ENCODE assay signal across 10 mouse cellular contexts in the genomic region with DNA sequence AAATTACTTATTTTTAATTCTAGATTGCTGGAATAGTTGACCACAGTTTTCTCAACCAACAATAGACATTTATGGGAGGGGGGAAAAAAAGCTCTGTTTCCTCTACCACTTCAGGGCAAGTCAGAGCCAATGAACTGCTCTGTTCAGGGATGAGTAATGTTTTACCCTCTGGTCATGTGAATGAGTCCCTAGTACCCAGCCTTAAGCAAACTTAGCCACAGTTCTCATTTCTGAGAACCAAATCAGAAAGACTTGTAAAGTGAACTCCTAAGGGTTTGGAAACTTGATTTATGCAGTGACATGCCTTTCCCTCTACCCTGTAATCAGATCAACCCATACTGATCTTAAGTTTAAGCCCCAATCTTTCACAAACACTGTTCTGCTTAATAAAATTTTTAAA. TPM values are rescaled to one million over a fixed set of nuclear protein-coding genes. Genes with fewer than 3 reads are reported as not detected.
DNase-seq lines count a peak whose midpoint lies in the region; ATAC-seq and TF ChIP-seq lines count a peak whose summit lies in the region.
"Had no signal": no experiment of that assay in that cellular context is flagged by ENCODE, and none has a peak within 500 bp of the region (broad histone marks: within the 10 kb centered on the region; RNA-seq: fewer than 3 reads in every experiment).

No protein-coding gene starts in this region.

- 0 out of 4 replicates have a peak overlapping the region, but pooled peaks of 1 of the 2 experiments have one; percentile 9 for H3K27ac ChIP-seq in heart, embryonic 14.5 days (replicated peaks in 1 of 2; ENCODE audit: control insufficient read depth in 1 of 2, insufficient read depth in 1 of 2, low read depth in 2 of 2, low read length in 2 of 2)
- no peak overlapping the region for H3K27ac ChIP-seq in embryonic facial prominence, embryonic 15.5 days (replicated peaks)
- H3K27ac ChIP-seq in liver, postnatal 0 days (ENCODE audit: low read depth) = no peak overlapping the region

- no peak for TF ChIP-seq EP300 in liver, postnatal 0 days (IDR thresholded peaks at IDR 0.05; ENCODE audit: low read depth)

- peaks cover 3% of the 10 kb centered on the region; the same call in 1 of the 2 replicates for H3K36me3 ChIP-seq in heart, embryonic 14.5 days (ENCODE audit: control insufficient read depth, insufficient read depth, low read length)
- peaks cover 8% of the 10 kb centered on the region for H3K36me3 ChIP-seq in embryonic facial prominence, embryonic 15.5 days
- H3K36me3 ChIP-seq in liver, postnatal 0 days (replicated peaks; ENCODE audit: insufficient read depth, low read length) = no peaks in the 10 kb centered on the region

- peaks cover 0 to 19% of the 10 kb centered on the region in 2 experiments for H3K4me1 ChIP-seq in heart, embryonic 14.5 days (ENCODE audit: control insufficient read depth in 2 of 2, insufficient read depth in 2 of 2, low read length in 2 of 2)
- H3K4me1 ChIP-seq in embryonic facial prominence, embryonic 15.5 days = 0 out of 2 replicates have a peak, but pooled peaks cover 8% of the 10 kb centered on the region
- H3K4me1 ChIP-seq in liver, postnatal 0 days (ENCODE audit: insufficient read depth) = peaks cover 7% of the 10 kb centered on the region; the same call in 1 of the 2 replicates

- H3K9ac ChIP-seq in heart, embryonic 14.5 days (ENCODE audit: low read length) = peak overlapping the region; percentile 93; the same call in 1 of the 2 replicates
- H3K9ac ChIP-seq in embryonic facial prominence, embryonic 15.5 days = no peak overlapping the region
- H3K9ac ChIP-seq in liver, postnatal 0 days (replicated peaks) = no peak overlapping the region

- H3K27me3 ChIP-seq in heart, embryonic 14.5 days (ENCODE audit: control insufficient read depth, insufficient read depth, low read length) = no peaks in the 10 kb centered on the region
- no peaks in the 10 kb centered on the region for H3K27me3 ChIP-seq in embryonic facial prominence, embryonic 15.5 days
- H3K27me3 ChIP-seq in liver, postnatal 0 days (ENCODE audit: insufficient read depth, low read length) = no peaks in the 10 kb centered on the region
- H3K27me3 ChIP-seq: Patski had no signal

- H3K9me3 ChIP-seq in heart, embryonic 14.5 days (ENCODE audit: control insufficient read depth, low read length) = no peaks in the 10 kb centered on the region
- no peaks in the 10 kb centered on the region for H3K9me3 ChIP-seq in embryonic facial prominence, embryonic 15.5 days (replicated peaks)
- H3K9me3 ChIP-seq in liver, postnatal 0 days (ENCODE audit: low read length) = no peaks in the 10 kb centered on the region

- intact Hi-C loops in heart, postnatal 14 days (cut with DNase I) = loop anchor here (5.0 to 10.0 kb wide), 4 partner anchors 40 to 693 kb away; partner anchors contain the start of genes Cxxc4 and Ppa2

- DNase-seq in heart, postnatal 14 days = no peak
- DNase-seq in 416B (ENCODE audit: low read depth) = peak; percentile 80
- no peak for DNase-seq in liver, postnatal 0 days
- DNase-seq in spleen, postnatal 10 days (ENCODE audit: low spot score in 2 of 2) = no peak
- DNase-seq in adrenal gland, postnatal 10 days = no peak
- DNase-seq in testis, postnatal 14 days (ENCODE audit: low spot score) = no peak
- DNase-seq: thymus, postnatal 4 days had no signal

- peak overlapping the region; percentile 79 for H3K4me2 ChIP-seq in heart, embryonic 14.5 days (ENCODE audit: low read length)
- peak overlapping the region; percentile 17; the same call in 1 of the 2 replicates for H3K4me2 ChIP-seq in embryonic facial prominence, embryonic 15.5 days (replicated peaks)
- H3K4me2 ChIP-seq in liver, postnatal 0 days (ENCODE audit: low read depth, low read length) = peak overlapping the region; percentile 91

- peak overlapping the region in 1 of 2 experiments; percentile 88; a peak in 1 of 4 replicates for H3K4me3 ChIP-seq in heart, embryonic 14.5 days (ENCODE audit: control insufficient read depth in 1 of 2, insufficient read depth in 1 of 2, low read depth in 1 of 2, low read length in 2 of 2)
- peak overlapping the region; percentile 11; the same call in 1 of the 2 replicates for H3K4me3 ChIP-seq in embryonic facial prominence, embryonic 15.5 days (replicated peaks)
- H3K4me3 ChIP-seq in liver, postnatal 0 days (ENCODE audit: low read depth, low read length) = no peak overlapping the region

- no peak for ATAC-seq in heart, embryonic 14.5 days (ENCODE audit: insufficient number of reproducible peaks, insufficient read depth, low FRiP score, low read depth)
- ATAC-seq in embryonic facial prominence, embryonic 15.5 days (ENCODE audit: insufficient number of reproducible peaks, low FRiP score, low TSS enrichment, low read depth) = no peak
- ATAC-seq in liver, postnatal 0 days = no peak
- ATAC-seq: Patski had no signal

- TF ChIP-seq CTCF in liver, postnatal 0 days (IDR thresholded peaks at IDR 0.05; ENCODE audit: low read depth) = no peak

RNA-seq across cellular contexts. Expression of gene Tet2, which starts 2.9 kb away (rescaled TPM):
- 19.9 and 20.0 TPM in 2 replicates for polyA plus RNA-seq in heart, embryonic 14.5 days (2014; fragmentation: Nextera tagmentation; extraction: Ambion mirVana)
- 10 to 100 TPM; 32.3 to 36.3 TPM for total RNA-seq in heart, postnatal 14 days (2021)
- polyA plus RNA-seq in embryonic facial prominence, embryonic 15.5 days (2015; fragmentation: Nextera tagmentation; extraction: Ambion mirVana) = 17.4 and 18.4 TPM in 2 replicates
- polyA plus RNA-seq in liver, postnatal 0 days (2015; fragmentation: Nextera tagmentation; extraction: Ambion mirVana) = 3.9 and 4.3 TPM in 2 replicates
- 10 to 100 TPM; 34.3 to 50.3 TPM for total RNA-seq in adrenal gland, postnatal 10 days (2021)

Comparison
In these comparisons a context has a peak if more than half of its experiments do, and no peak if none do; other contexts are left out.
1. H3K4me2 ChIP-seq: peak in every context shown above with its lines; median percentile 91 in liver, postnatal 0 days; 79 in heart, embryonic 14.5 days; 17 in embryonic facial prominence, embryonic 15.5 days.